Mouse (Mus musculus): ENCODE measurements around the gene Ptcd2. TPM values are rescaled to one million over a fixed set of nuclear protein-coding genes. Genes with fewer than 3 reads are reported as not detected.
"Not testable (repeated sequence)": the region's sequence is repeated elsewhere in the genome, so short reads cannot be mapped to it uniquely, and the experiment has no call there.

The Ptcd2 gene
- polyA plus RNA-seq, 1 experiment from 2014 or later = 56.0 TPM

DNA sequence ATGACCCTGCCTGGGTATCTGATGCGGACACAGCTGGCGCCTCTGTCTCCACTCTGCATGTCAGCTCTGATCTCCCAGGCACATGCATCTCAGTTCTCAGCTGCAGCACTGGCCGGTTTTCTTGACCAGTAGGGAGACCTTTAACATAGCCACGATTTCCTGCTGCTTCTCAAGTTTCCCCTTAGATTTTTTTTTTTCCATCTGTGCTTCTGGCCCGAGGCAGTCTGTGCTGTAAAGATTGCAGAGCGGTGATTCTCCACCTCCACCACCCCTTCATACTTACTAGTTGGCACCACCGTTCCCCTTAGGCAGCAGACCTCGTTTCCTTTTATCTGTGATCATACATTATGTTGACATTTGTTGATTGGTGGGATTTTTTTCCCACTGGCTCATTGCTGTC, 6.7 kb upstream of the Ptcd2 start:
- no peak overlapping the region for H3K4me3 ChIP-seq (ENCODE audit: low read depth, low read length)
- no peak for ATAC-seq
- 0 out of 2 replicates have a peak, but pooled peaks cover 4% of the 10 kb centered on the region for H3K36me3 ChIP-seq (ENCODE audit: control insufficient read depth, insufficient read depth, low read length)
- no peaks in the 10 kb centered on the region for H3K9me3 ChIP-seq (replicated peaks; ENCODE audit: control insufficient read depth, low read length, poor library complexity, severe bottlenecking)
- H3K27ac ChIP-seq (ENCODE audit: low read length) = no peak overlapping the region
- 86% methylated on average over 8 of the region's 8 CpGs for WGBS
- no peak overlapping the region for H3K9ac ChIP-seq (ENCODE audit: low read depth, low read length)
- H3K4me2 ChIP-seq (ENCODE audit: low read length) = no peak overlapping the region
- no peaks in the 10 kb centered on the region for H3K27me3 ChIP-seq (ENCODE audit: control insufficient read depth, insufficient read depth, low read depth, low read length)
- peaks cover 2% of the 10 kb centered on the region; the same call in 1 of the 2 replicates for H3K4me1 ChIP-seq (ENCODE audit: control insufficient read depth, insufficient read depth, low read length)

- Histone ChIP-seq H3K27ac (ENCODE audit: low read length) (no peak overlapping the region), H3K9ac (ENCODE audit: low read depth, low read length) (no peak overlapping the region), H3K4me2 (ENCODE audit: low read length) (no peak overlapping the region), H3K9me3 (replicated peaks; ENCODE audit: control insufficient read depth, low read length, poor library complexity, severe bottlenecking) (no peaks in the 10 kb centered on the region), H3K36me3 (ENCODE audit: control insufficient read depth, insufficient read depth, low read length) (0 out of 2 replicates have a peak, but pooled peaks cover 4% of the 10 kb centered on the region), H3K4me3 (ENCODE audit: low read depth, low read length) (no peak overlapping the region), H3K27me3 (ENCODE audit: control insufficient read depth, insufficient read depth, low read depth, low read length) (no peaks in the 10 kb centered on the region), H3K4me1 (ENCODE audit: control insufficient read depth, insufficient read depth, low read length) (peaks cover 9% of the 10 kb centered on the region)
- WGBS = 93% methylated on average over 6 of the region's 6 CpGs
- ATAC-seq = no peak
These were observed 5.5 kb upstream of the Ptcd2 start for GRCm38 (mm10) chr13:99350009-99350408.

- WGBS = 2% methylated on average over 30 of the region's 30 CpGs
- Histone ChIP-seq H3K36me3 (ENCODE audit: control insufficient read depth, insufficient read depth, low read length) (peaks cover 33% of the 10 kb centered on the region), H3K9ac (ENCODE audit: low read depth, low read length) (peak overlapping the region; percentile 82), H3K27ac (ENCODE audit: low read length) (peak overlapping the region; percentile 86), H3K4me2 (ENCODE audit: low read length) (peak overlapping the region; percentile 61), H3K4me1 (ENCODE audit: control insufficient read depth, insufficient read depth, low read length) (peaks cover 13% of the 10 kb centered on the region), H3K9me3 (replicated peaks; ENCODE audit: control insufficient read depth, low read length, poor library complexity, severe bottlenecking) (no peaks in the 10 kb centered on the region), H3K4me3 (ENCODE audit: low read depth, low read length) (peak overlapping the region; percentile 61), H3K27me3 (ENCODE audit: control insufficient read depth, insufficient read depth, low read depth, low read length) (no peaks in the 10 kb centered on the region)
- ATAC-seq = peak; percentile 90
These were observed 468 bp downstream of the Ptcd2 start for GRCm38 (mm10) chr13:99343876-99344598.

- Histone ChIP-seq H3K9me3 (replicated peaks; ENCODE audit: control insufficient read depth, low read length, poor library complexity, severe bottlenecking) (no peaks in the 10 kb centered on the region), H3K4me2 (ENCODE audit: low read length) (no peak overlapping the region), H3K27me3 (ENCODE audit: control insufficient read depth, insufficient read depth, low read depth, low read length) (no peaks in the 10 kb centered on the region), H3K4me1 (ENCODE audit: control insufficient read depth, insufficient read depth, low read length) (peaks cover 13% of the 10 kb centered on the region), H3K27ac (ENCODE audit: low read length) (no peak overlapping the region), H3K4me3 (ENCODE audit: low read depth, low read length) (no peak overlapping the region), H3K9ac (ENCODE audit: low read depth, low read length) (no peak overlapping the region), H3K36me3 (ENCODE audit: control insufficient read depth, insufficient read depth, low read length) (peaks cover 35% of the 10 kb centered on the region)
- WGBS = 95% methylated on average over 6 of the region's 6 CpGs
- no peak for ATAC-seq
These were observed 3.0 kb downstream of the Ptcd2 start for GRCm38 (mm10) chr13:99341504-99341903.

GRCm38 (mm10) chr13:99337510-99337909, 7.0 kb downstream of the Ptcd2 start:
- peaks cover 48% of the 10 kb centered on the region for H3K36me3 ChIP-seq (ENCODE audit: control insufficient read depth, insufficient read depth, low read length)
- WGBS = 94% methylated on average over 6 of the region's 6 CpGs
- no peak overlapping the region for H3K4me3 ChIP-seq (ENCODE audit: low read depth, low read length)
- no peak for ATAC-seq
- no peaks in the 10 kb centered on the region for H3K4me1 ChIP-seq (ENCODE audit: control insufficient read depth, insufficient read depth, low read length)
- no peak overlapping the region for H3K4me2 ChIP-seq (ENCODE audit: low read length)
- no peak overlapping the region for H3K27ac ChIP-seq (ENCODE audit: low read length)
- H3K9ac ChIP-seq (ENCODE audit: low read depth, low read length) = no peak overlapping the region
- no peaks in the 10 kb centered on the region for H3K9me3 ChIP-seq (replicated peaks; ENCODE audit: control insufficient read depth, low read length, poor library complexity, severe bottlenecking)
- no peaks in the 10 kb centered on the region for H3K27me3 ChIP-seq (ENCODE audit: control insufficient read depth, insufficient read depth, low read depth, low read length)

GRCm38 (mm10) chr13:99331255-99331654, 13.2 kb downstream of the Ptcd2 start:
- Histone ChIP-seq H3K27me3 (ENCODE audit: control insufficient read depth, insufficient read depth, low read depth, low read length) (no peaks in the 10 kb centered on the region), H3K9ac (ENCODE audit: low read depth, low read length) (no peak overlapping the region), H3K4me1 (ENCODE audit: control insufficient read depth, insufficient read depth, low read length) (no peaks in the 10 kb centered on the region), H3K9me3 (replicated peaks; ENCODE audit: control insufficient read depth, low read length, poor library complexity, severe bottlenecking) (no peaks in the 10 kb centered on the region), H3K4me2 (ENCODE audit: low read length) (no peak overlapping the region), H3K27ac (ENCODE audit: low read length) (no peak overlapping the region), H3K4me3 (ENCODE audit: low read depth, low read length) (no peak overlapping the region), H3K36me3 (ENCODE audit: control insufficient read depth, insufficient read depth, low read length) (peaks cover 42% of the 10 kb centered on the region)
- no peak for ATAC-seq
- WGBS = 67% methylated on average over 4 of the region's 4 CpGs

DNA sequence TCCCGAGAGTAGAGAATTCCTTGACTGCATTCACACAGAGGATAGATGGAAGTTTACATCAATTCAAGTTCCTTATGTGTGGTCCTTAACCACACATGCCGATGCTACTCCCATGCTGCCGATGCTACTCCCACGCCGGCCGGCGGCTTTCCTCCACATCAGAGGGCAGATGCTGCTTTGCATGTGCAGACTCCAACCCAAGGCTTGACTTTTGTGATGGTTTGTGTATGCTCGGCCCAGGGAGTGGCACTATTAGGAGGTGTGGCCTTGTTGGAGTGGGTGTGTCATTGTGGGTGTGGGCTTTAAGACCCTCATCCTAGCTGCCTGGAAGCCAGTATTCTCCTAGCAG, 20.2 kb downstream of the Ptcd2 start:
- H3K4me2 ChIP-seq (ENCODE audit: low read length) = not testable (repeated sequence)

DNA sequence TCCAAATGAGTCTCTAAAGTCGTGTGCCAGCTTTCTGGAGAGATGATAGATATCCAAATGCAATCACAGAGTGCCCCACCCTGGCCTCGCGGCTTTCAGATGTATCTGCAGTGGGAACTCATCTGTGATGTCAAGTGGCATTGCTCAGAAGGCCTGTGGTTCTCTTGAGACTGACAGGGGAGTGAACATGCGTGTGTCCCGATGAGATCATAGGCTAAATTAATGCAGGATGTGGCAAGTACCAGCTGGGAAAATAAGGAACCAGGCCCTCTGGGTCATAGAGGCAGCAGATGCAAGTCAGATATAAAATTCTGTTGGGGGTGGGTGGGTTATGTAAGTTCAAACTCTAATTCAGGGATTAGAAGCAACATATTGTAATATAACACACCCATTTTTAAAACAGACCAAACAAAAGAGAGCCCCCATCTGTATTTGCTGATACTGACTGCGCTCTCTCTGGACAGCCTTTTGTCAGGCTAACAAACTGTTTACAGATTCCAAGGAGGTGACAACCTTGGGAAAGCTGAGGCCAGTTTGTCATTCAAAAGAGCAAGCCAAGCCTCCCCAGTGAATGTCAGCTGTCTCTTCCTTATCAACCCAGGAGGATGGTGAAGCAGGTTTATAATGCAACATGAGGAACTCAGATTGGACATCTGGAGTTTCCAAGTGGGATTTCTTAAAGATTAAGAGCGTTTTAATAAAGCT, 20.7 kb downstream of the Ptcd2 start:
- Histone ChIP-seq H3K27ac (ENCODE audit: low read length) (no peak overlapping the region), H3K4me3 (ENCODE audit: low read depth, low read length) (no peak overlapping the region), H3K4me1 (ENCODE audit: control insufficient read depth, insufficient read depth, low read length) (no peaks in the 10 kb centered on the region), H3K9ac (ENCODE audit: low read depth, low read length) (no peak overlapping the region), H3K4me2 (ENCODE audit: low read length) (no peak overlapping the region), H3K36me3 (ENCODE audit: control insufficient read depth, insufficient read depth, low read length) (peaks cover 32% of the 10 kb centered on the region), H3K27me3 (ENCODE audit: control insufficient read depth, insufficient read depth, low read depth, low read length) (no peaks in the 10 kb centered on the region), H3K9me3 (replicated peaks; ENCODE audit: control insufficient read depth, low read length, poor library complexity, severe bottlenecking) (no peaks in the 10 kb centered on the region)
- ATAC-seq = no peak
- WGBS = 72% methylated on average over 7 of the region's 7 CpGs

More for the DNA sequence above, 20.2 kb downstream of the Ptcd2 start:
- H3K36me3 ChIP-seq (ENCODE audit: control insufficient read depth, insufficient read depth, low read length) = peaks cover 34% of the 10 kb centered on the region
- WGBS = 87% methylated on average over 8 of the region's 8 CpGs
- H3K4me3 ChIP-seq (ENCODE audit: low read depth, low read length); H3K4me1 ChIP-seq (ENCODE audit: control insufficient read depth, insufficient read depth, low read length); H3K27ac ChIP-seq (ENCODE audit: low read length); H3K9me3 ChIP-seq (replicated peaks; ENCODE audit: control insufficient read depth, low read length, poor library complexity, severe bottlenecking); H3K9ac ChIP-seq (ENCODE audit: low read depth, low read length); ATAC-seq; H3K27me3 ChIP-seq (ENCODE audit: control insufficient read depth, insufficient read depth, low read depth, low read length): not testable (repeated sequence)

DNA sequence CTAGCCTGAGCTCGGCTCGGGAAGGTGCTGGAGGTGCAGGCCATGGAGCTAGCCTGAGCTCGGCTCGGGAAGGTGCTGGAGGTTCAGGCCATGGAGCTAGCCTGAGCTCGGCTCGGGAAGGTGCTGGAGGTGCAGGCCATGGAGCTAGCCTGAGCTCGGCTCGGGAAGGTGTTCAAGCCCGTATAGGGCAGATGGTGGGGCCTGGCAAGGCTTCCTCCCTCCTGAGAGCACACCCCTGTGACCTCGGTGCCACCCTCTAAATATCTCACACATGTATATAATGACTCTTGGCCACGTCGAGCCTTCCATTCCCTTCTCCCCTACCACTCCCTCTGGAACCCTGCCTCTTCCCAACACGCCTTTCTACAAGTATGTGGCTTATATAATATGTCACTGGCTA, 21.6 kb downstream of the Ptcd2 start:
- not testable (repeated sequence) for H3K27me3 ChIP-seq (ENCODE audit: control insufficient read depth, insufficient read depth, low read depth, low read length); H3K4me2 ChIP-seq (ENCODE audit: low read length); H3K4me3 ChIP-seq (ENCODE audit: low read depth, low read length); H3K4me1 ChIP-seq (ENCODE audit: control insufficient read depth, insufficient read depth, low read length); H3K9ac ChIP-seq (ENCODE audit: low read depth, low read length); H3K9me3 ChIP-seq (replicated peaks; ENCODE audit: control insufficient read depth, low read length, poor library complexity, severe bottlenecking); H3K27ac ChIP-seq (ENCODE audit: low read length); ATAC-seq
- peaks cover 32% of the 10 kb centered on the region for H3K36me3 ChIP-seq (ENCODE audit: control insufficient read depth, insufficient read depth, low read length)
- WGBS = 94% methylated on average over 11 of the region's 13 CpGs

Measured in midbrain, embryonic 16.5 days (tissue).